Mouse (Mus musculus) mouse embryonic stem cell (cell line): ENCODE data around the gene Tuba8.

Experiments
- in situ Hi-C, 2 experiments: fragments of 300-500 bp; cut with MboI; formaldehyde crosslinking; loops; 1 replicate in 1 of 2; 3 replicates in 1 of 2; pipeline ENCODE4 v1.14.3; 2019 to 2020; ENCODE audit warnings: low sequenced_read_pairs in 2 of 2, low pct_unique_long_range_greater_than_20kb in 1 of 2, mixed read lengths in 1 of 2; ENCODE audit not compliant: unreplicated experiment in 1 of 2

Tuba8 gene

DNA sequence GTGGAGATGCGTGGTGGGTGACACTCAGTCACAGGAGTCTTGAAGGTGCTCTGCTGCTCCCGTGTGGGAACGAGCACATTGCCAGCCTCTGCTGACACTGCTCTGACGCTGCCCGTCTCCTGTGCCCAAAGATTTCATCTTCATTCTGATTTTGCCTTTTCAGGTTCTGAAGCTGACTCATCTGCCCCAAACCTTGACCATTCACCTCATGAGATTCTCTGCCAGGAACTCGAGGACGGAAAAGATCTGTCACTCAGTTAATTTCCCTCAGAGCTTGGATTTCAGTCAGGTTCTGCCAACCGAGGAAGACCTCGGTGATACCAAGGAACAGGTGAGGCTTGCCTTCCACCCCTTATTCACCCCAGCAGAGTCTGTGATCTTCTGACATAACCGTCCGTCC is 52.0 kb downstream of the Tuba8 start:
- in situ Hi-C loops: loop anchor here in 1 of 2 experiments (10.0 kb wide), 1 partner anchor 272 kb away; no protein-coding TSS in a partner anchor

DNA sequence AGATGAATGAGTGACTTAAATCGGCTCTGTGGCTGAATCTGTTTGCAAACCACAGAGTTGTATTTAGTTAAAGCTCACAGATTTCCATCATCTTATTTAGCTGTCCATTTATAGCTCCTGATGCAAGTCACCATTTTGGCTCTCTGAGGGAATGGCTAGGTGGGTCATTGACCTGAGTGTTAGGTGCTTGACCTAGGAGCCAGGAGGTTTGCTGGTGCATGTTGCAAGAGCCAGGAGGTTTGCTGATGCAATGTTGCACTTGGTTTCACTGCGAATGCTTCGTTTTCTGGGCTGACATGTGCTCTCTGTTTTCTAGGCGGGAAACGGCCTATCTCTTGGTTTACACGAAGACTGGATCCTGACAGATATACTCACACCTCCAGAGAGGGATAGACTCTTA is 59.7 kb downstream of the Tuba8 start:
- in situ Hi-C loops: no loop called here

DNA sequence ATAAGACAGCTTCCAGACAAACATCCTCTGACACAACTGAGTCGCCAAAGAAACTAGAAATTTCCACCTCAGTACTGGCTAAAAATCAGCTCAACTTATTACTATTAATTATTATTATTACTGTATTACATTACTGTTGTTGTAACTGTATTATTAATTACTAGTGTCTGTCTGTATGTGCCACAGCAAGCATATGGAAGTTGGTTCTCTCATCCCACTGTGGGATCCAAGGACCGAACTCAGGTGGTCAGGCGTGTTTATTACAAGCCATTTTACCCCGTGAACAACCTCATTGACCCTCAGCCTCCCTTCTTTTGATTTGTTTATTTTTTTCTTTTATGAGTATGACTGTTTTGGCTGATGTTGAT is 61.2 kb downstream of the Tuba8 start:
- in situ Hi-C loops: no loop called here

DNA sequence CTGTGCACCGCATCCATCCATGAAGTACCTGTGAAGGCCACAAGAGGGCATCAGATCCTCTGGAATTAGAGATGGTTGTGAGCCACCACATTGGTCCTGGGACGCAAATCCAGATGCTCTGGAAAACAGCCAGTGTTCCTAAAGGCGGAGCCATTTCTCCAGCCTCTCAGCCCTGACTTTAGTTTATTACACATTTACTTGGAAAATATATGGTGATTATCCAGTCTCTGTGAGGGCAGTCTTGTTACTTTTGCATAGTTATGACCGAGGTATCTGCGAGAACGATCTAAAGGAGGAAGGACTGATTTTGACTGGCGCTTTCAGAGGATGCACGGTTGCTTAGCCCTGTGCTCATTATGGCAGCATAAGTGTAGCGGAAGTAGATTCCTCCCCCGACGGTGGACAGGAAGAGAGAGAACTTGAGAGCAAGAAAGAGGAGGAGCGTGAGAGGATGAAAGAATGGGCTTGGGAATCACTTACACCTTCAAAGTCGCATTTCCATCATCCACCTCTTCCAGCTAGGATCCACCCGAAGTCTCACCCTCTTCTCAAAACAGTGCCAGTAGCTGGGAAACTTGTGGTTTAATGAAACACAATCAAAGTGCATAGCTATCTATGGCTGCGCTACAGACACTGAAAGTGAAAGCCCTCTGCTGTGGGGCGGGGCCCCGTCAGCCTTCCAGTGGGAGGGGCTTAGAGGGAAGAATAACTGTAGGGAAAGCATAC is 61.7 kb downstream of the Tuba8 start:
- in situ Hi-C loops: no loop called here

DNA sequence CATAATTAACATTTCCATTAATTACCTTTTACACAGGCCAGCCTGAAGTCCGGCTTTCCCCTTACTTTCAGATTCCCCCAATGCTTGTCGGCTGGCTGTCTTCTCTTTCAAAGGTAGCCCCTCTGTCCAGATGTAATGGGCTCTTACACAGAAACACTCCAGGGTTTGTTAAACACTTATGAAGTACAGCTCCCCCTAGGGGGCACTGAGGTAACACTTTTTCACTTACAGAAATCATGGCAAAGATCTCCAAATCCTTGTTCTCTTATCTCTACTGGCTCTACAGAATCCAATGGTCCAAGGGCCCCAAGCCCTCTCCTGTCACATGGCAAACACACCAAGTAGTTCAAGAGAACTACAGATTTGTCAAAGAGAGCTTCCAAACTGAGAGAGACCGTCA is 63.9 kb downstream of the Tuba8 start:
- in situ Hi-C loops: no loop called here
